Mouse (Mus musculus): ENCODE data around the gene Tek.

GRCm38 (mm10) chr4:94752512-94752911 is 13.4 kb downstream of the Tek start:
- TF ChIP-seq CTCF (IDR thresholded peaks at IDR 0.05; ENCODE audit: low read depth) (no peak), EP300 (IDR thresholded peaks at IDR 0.05; ENCODE audit: low read depth) (no peak)
